Mouse (Mus musculus) ovary, adult 10 weeks (tissue): ENCODE measurements around the gene Lrriq1. TPM values are rescaled to one million over a fixed set of nuclear protein-coding genes. Genes with fewer than 3 reads are reported as not detected.

Experiments used
- polyA plus RNA-seq: library from polyadenylated mRNA; stranded (reverse); fragments of 350-450 nt; fragmentation: Illumina TruSeq; extraction: RNeasy Lipid Tissue Mini Kit (QIAGEN cat#74804); gene quantifications from one replicate; pipeline ENCODE4 v1.2.3, GENCODE M21; 2014

Gene Lrriq1
- polyA plus RNA-seq, result 8.6 TPM

DNA sequence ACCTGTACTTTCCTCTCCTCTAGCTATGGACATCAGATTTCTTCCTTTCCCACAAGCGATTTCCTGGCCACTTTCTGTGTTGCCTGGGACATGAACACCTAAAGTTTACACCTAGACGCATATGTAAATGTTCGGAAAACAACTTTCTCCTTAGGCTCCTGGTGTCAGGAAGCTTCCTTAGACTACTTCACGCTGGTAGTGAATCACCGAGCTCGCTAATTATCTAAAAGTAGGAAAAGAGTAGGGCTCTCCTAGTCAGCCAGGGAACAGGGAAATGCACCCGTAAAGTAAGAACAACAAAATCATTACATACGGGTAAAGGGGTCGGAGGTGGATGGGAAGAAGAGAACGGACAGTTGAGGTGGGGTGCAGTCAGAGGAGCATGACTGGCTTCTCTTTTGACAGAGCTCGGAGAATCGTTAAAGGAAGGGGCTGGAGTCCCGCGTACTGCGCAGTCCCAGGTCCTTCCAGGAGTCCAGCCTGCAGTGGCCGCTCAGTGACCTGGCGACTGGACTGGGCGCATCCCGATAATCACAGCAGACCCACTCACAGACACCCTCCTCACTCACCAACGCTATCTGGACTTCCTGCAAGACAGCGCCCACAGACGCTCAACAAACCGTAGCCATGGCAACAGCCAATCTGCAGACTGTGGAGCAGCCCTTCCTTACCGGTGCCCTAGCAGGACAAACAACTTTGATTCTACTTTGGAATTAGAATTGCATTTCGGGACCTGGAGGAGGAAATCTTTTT is at the start of gene Lrriq1:
Gene Lrriq1, minus strand, starts transcription at position 616 of the 753 bp plus-strand sequence.

DNA sequence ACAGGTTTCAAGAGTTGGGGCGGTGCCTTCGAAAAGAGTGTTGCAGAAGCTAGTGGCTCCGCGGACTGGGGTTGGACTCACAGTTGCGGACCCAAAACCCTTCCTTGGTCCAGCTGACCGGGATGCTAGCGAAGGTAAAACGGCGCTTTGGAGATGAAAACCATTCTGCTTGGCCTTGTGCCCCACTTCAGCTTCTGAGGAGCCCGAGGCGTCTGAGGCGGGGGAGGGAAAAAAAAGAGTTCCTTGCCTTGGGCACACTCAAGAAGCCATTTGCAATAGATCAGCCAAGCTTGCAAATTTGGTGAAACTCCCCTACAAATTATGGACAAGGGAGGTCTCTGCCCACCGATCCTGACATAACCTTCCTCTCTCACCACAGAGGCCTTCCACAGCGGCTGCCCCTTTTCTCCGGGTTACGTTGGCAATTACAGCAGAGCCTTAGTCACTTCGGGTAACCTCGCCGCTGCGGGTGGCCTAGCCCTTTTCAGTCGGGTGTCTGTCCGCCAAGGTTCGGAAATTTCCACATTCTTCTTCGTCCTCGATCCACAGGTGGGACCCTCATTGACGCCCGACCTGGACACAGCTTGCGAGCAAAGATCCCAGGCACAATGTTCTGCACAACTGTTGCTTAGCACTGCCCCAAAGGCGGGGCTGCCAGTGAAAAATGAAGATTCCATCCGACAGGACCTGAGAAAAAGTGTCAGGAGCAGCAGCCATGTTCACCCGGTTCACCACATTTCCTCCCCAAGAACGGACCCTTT is 206.2 kb downstream of the Lrriq1 start, which contains the start of gene Alx1:
Gene Alx1, minus strand, starts transcription at position 486 of the 761 bp plus-strand sequence.

Other genes with a start within 250 kb of the Lrriq1 start
- 0.46 TPM for gene Alx1, start 206.1 kb downstream of the Lrriq1 start, polyA plus RNA-seq
- 38.1 TPM for gene Slc6a15, start 131.5 kb upstream of the Lrriq1 start, polyA plus RNA-seq